Mouse (Mus musculus) limb, embryonic 14.5 days (tissue): ENCODE data around the gene C8a. TPM values are rescaled to one million over a fixed set of nuclear protein-coding genes. Genes with fewer than 3 reads are reported as not detected.
A peak's percentile ranks its signal among the peaks of the same experiment; 100 is the strongest.

Experiments used
- ATAC-seq: fragments of 200-750 bp; cut with Nextera tagmentation; 2 replicates; pipeline ENCODE4 v1.8.0; 2017; ENCODE audit warnings: low read depth, moderate number of reproducible peaks, moderate TSS enrichment; ENCODE audit not compliant: low FRiP score
- DNase-seq: peaks from one replicate; pipeline ENCODE4 v3.0.0-alpha.2; 2015; ENCODE audit warnings: low spot score
- H3K27ac ChIP-seq: fragments of 300-500 bp; sonication (generic); replicated peaks from 2 replicates; pipeline ENCODE4 v1.5.1; 2014; ENCODE audit warnings: low read depth, mild to moderate bottlenecking, low read length, moderate library complexity, mixed read lengths
- H3K27me3 ChIP-seq: fragments of 300-500 bp; sonication (generic); 2 replicates; pipeline ENCODE4 v1.6.1; 2014; ENCODE audit warnings: low read length, mixed read lengths; ENCODE audit not compliant: control insufficient read depth, insufficient read depth
- H3K36me3 ChIP-seq: fragments of 300-500 bp; sonication (generic); 2 replicates; pipeline ENCODE4 v1.6.1; 2014; ENCODE audit warnings: mild to moderate bottlenecking, low read length, moderate library complexity, mixed read lengths; ENCODE audit not compliant: control insufficient read depth, insufficient read depth
- H3K4me1 ChIP-seq: fragments of 300-500 bp; sonication (generic); 2 replicates; pipeline ENCODE4 v1.6.1; 2014; ENCODE audit warnings: antibody characterized with exemption, low read length, mixed read lengths; ENCODE audit not compliant: control insufficient read depth, insufficient read depth
- H3K4me2 ChIP-seq: fragments of 300-500 bp; sonication (generic); replicated peaks from 2 replicates; pipeline ENCODE4 v1.6.1; 2014; ENCODE audit warnings: low read depth, mild to moderate bottlenecking, low read length, moderate library complexity; ENCODE audit not compliant: severe bottlenecking
- H3K4me3 ChIP-seq: fragments of 300-500 bp; sonication (generic); replicated peaks from 2 replicates; pipeline ENCODE4 v1.5.1; 2014; ENCODE audit warnings: low read length
- H3K9ac ChIP-seq: fragments of 300-500 bp; sonication (generic); 2 replicates; pipeline ENCODE4 v1.6.1; 2014; ENCODE audit warnings: mild to moderate bottlenecking, low read depth, low read length, moderate library complexity; ENCODE audit not compliant: severe bottlenecking
- H3K9me3 ChIP-seq: fragments of 300-500 bp; sonication (generic); 2 replicates; pipeline ENCODE4 v1.6.1; 2016; ENCODE audit warnings: low read length; ENCODE audit not compliant: control insufficient read depth
- POLR2A ChIP-seq: fragments of 200-500 bp; IDR thresholded peaks from 2 replicates; pipeline ENCODE4 v1.8.0; 2012; ENCODE audit warnings: inconsistent platforms, mild to moderate bottlenecking, moderate library complexity, borderline replicate concordance; ENCODE audit not compliant: insufficient read depth, insufficient read length; ENCODE audit errors: extremely low read depth
- WGBS: fragments of 180-500 bp; shearing (Covaris S2); extraction: QIAGEN DNeasy Blood & Tissue Kit; methylation state at CpG from one replicate; pipeline ENCODE4 v1.1.7; 2014; 5-methylcytosine and 5-hydroxymethylcytosine counted together
- polyA plus RNA-seq, 2 experiments: library from polyadenylated mRNA; depleted of rRNA in 1 of 2; stranded (reverse) in 1 of 2; unstranded in 1 of 2; fragments of >200 nt; fragmentation: Nextera tagmentation in 1 of 2; extraction: Ambion mirVana in 1 of 2; gene quantifications; 2 replicates each; pipeline versions ENCODE4 v1.2.1 to v1.2.3; 2012 to 2014

C8a gene
- polyA plus RNA-seq, 2 experiments = 0.04 TPM; not detected in 1

DNA sequence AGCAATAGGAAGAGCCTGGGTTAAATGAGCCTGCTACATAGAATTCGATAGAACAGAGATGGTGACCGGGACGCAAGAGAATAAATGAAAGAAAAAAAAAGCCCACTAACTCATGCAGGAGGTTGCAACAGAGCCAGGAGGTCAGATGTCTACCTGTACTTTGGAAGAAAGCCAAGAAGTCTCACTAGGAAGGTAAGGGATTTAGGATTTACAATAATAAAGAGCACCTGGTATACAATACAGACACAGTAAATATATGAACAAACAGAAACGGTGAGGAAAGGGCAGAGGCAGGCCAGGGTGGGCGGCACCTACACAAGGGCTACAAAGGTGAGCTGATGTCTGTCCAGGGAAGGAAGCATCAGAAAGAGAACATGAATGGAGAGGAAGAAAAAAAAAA is 34.0 kb downstream of the C8a start:
- 83% methylated on average over 5 of the region's 5 CpGs for WGBS

DNA sequence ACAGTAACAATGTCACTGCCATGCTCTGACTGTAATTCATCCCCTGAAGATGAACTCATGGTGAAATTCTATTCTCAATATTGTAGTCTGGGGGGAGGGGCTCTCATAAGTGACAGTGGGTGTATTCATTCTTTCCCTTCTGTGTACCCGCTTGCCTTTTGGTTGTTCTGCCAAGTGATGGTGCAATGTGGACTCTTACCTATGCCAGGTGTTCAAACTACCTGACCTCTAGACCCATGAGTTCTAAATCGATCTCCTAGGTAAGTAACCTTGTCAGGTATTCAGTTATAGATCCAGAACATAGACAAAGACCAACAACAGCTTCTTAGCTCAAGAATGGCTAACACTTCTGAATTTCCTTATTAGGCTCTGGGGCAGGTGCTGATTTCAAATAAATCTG is 37.9 kb downstream of the C8a start:
- no peak for TF ChIP-seq POLR2A
- no peak overlapping the region for H3K4me3 ChIP-seq
- no peaks in the 10 kb centered on the region for H3K4me1 ChIP-seq
- 76% methylated on average over 2 of the region's 2 CpGs for WGBS
- H3K36me3 ChIP-seq = no peaks in the 10 kb centered on the region
- ATAC-seq (no peak), DNase-seq (no peak)
- H3K27ac ChIP-seq = no peak overlapping the region
- H3K27me3 ChIP-seq = no peaks in the 10 kb centered on the region
- H3K9me3 ChIP-seq = no peaks in the 10 kb centered on the region
- no peak overlapping the region for H3K4me2 ChIP-seq
- no peak overlapping the region for H3K9ac ChIP-seq

More for the DNA sequence above, 34.0 kb downstream of the C8a start:
- H3K36me3 ChIP-seq = no peaks in the 10 kb centered on the region
- no peak overlapping the region for H3K9ac ChIP-seq
- ATAC-seq (no peak), DNase-seq (no peak)
- no peaks in the 10 kb centered on the region for H3K9me3 ChIP-seq
- H3K27me3 ChIP-seq = no peaks in the 10 kb centered on the region
- no peaks in the 10 kb centered on the region for H3K4me1 ChIP-seq
- H3K4me2 ChIP-seq = no peak overlapping the region
- no peak for TF ChIP-seq POLR2A
- no peak overlapping the region for H3K27ac ChIP-seq
- no peak overlapping the region for H3K4me3 ChIP-seq

DNA sequence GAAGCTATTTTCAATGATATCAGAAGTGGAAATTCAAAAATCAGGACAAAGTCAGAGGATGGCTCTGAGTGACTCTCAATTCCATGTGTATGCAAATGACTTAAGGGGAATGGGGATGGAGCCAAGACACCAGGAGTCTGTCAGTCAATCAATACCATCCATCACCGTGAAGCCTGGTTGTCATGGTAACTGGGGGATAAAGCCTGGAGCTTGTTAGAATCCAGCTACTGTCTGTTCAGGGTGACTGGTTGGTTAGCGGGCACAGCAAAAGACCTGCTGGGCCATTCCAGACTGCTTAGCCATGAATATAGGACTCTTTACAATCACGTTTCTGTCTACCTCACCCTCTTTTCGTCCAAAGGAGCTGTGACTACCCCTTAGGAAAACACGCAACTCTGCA is 41.1 kb downstream of the C8a start:
- Histone ChIP-seq H3K4me2 (no peak overlapping the region), H3K4me1 (no peaks in the 10 kb centered on the region), H3K36me3 (no peaks in the 10 kb centered on the region), H3K27ac (no peak overlapping the region), H3K9me3 (no peaks in the 10 kb centered on the region), H3K27me3 (no peaks in the 10 kb centered on the region), H3K9ac (no peak overlapping the region), H3K4me3 (no peak overlapping the region)
- no peak for TF ChIP-seq POLR2A
- ATAC-seq (no peak), DNase-seq (no peak)
- WGBS = 58% methylated on average over 5 of the region's 5 CpGs

DNA sequence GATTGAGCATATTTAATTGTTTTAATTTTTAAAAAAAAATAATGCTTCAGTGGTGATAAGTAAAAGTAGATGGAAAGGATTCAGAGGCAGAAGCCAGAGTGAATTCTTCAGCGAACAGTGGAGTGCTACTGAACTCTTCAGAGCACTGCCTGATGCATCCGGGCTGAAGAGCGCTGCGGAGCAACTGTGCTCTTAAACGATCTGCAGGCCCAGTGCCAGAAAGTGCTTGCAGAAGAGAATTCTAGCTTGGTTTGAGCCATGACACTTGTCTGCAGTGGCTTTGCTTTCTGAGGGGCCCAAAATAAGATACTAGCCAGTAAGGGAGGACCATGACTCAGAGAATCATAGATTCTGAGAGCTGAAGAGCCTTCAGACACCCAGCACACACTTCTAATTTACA is 47.3 kb downstream of the C8a start:
- no peak overlapping the region for H3K4me2 ChIP-seq
- H3K9me3 ChIP-seq = no peaks in the 10 kb centered on the region
- no peaks in the 10 kb centered on the region for H3K36me3 ChIP-seq
- no peak for TF ChIP-seq POLR2A
- no peak overlapping the region for H3K27ac ChIP-seq
- no peak overlapping the region for H3K4me3 ChIP-seq
- no peak overlapping the region for H3K9ac ChIP-seq
- ATAC-seq = no peak
- DNase-seq = peak; percentile 7
- H3K4me1 ChIP-seq = no peaks in the 10 kb centered on the region
- 61% methylated on average over 5 of the region's 5 CpGs for WGBS
- no peaks in the 10 kb centered on the region for H3K27me3 ChIP-seq

GRCm38 (mm10) chr4:104824381-104825077 is 51.7 kb downstream of the C8a start:
- Histone ChIP-seq H3K4me2 (no peak overlapping the region), H3K36me3 (no peaks in the 10 kb centered on the region), H3K27me3 (no peaks in the 10 kb centered on the region), H3K9me3 (no peaks in the 10 kb centered on the region), H3K4me3 (no peak overlapping the region), H3K4me1 (no peaks in the 10 kb centered on the region), H3K9ac (no peak overlapping the region), H3K27ac (no peak overlapping the region)
- TF ChIP-seq POLR2A = no peak
- DNase-seq = no peak
- no peak for ATAC-seq
- 75% methylated on average over 7 of the region's 7 CpGs for WGBS
